Mouse (Mus musculus) cerebellum, adult 11-12 months (tissue): ENCODE data around the gene 9130204L05Rik.

Experiments
- DNase-seq: peaks from one replicate; pipeline ENCODE4 v3.0.0; 2022

The 9130204L05Rik gene

DNA sequence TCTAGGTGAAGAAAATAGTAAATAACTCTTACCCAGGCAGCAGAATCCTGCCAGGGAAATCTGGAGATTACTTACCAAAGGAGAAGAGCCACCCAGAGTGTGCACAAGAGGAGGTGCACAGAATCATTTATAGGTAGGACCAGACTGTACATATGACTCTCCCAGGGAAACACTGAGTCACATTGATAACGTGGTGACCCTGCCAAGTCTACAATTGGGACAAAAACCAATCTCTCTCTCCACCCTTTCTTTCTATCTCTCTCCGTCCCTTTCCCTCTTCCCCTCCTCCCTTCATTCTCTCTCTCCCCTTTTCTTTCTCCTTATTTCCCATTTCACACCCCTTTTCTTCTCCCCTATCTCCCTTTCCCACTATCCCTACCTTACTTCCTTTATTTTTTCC is at the start of gene 9130204L05Rik:
TSS of gene 9130204L05Rik (minus strand) at position 101 of the 400 bp plus-strand sequence.
- DNase-seq = no peak

DNA sequence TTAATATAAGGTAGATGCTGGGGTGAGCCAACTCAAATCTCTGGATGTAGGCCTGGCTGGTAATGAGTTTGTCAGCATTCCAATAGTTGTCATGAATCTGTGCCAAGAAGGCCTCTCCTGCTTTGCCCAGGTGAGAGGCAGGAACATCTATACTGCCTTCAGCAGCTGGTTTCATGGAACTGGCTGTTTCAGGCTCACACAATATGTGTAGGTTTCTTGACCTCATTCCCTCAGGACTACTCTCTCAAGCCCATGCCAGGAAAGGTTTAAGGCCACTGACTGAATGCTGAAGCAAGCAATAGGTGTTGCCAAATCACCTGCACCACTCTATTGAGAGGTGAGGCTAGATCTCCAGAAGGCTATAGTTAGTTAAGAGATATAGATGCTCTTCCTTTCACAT is 18.1 kb upstream of the 9130204L05Rik start:
- no peak for DNase-seq

DNA sequence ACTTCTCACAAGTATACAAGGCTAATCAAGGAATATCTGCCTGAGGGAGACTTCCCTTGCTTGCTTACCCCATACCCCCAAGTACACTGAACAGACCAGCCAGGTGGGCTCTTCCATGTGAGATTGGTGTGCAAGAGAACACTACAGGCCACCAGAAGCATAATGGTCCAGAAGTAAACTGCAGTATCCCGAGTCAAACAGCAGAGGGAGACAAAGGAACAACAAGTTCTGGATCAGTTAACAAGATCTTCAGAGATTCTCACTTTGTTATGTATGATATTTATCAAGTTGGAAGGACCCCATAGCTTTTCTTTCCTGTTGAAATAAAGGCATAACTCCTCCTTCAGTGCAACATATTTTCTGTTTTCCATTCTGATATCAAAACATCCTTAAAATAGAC is 31.4 kb downstream of the 9130204L05Rik start:
- no peak for DNase-seq

DNA sequence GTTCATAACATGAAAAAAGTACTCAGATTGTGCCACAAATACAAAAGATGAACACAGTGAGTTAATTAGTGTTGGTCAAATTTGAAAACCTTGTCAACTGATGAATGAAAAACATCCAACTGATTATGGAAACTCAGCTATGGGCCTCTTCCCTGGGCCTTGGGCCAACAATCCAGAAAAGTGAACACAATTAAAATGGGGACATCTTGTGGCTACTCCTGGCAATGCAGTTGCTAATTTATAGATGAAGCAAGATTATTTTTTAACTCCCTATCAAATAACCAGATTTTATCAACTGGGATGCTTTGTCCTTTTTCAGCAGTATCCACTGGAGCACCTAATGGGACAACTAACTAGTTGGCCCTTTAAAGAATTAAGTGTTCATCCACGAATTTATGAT is 37.9 kb downstream of the 9130204L05Rik start:
- no peak for DNase-seq
